Mouse (Mus musculus) regulatory T cell (primary cell): ENCODE measurements at regions not wholly inside any gene's neighbourhood (a gene's known extent, or its start where the extent isn't known, plus 50 kb on each side); places are given as distances from the start of the nearest gene placed in this dataset.

Experiments
- in situ Hi-C: fragments of 300-600 bp; cut with MboI, MseI; formaldehyde crosslinking; loops from one replicate; pipeline ENCODE4 v1.15.1; 2025; ENCODE audit warnings: high pct_unique_total_duplicates

DNA sequence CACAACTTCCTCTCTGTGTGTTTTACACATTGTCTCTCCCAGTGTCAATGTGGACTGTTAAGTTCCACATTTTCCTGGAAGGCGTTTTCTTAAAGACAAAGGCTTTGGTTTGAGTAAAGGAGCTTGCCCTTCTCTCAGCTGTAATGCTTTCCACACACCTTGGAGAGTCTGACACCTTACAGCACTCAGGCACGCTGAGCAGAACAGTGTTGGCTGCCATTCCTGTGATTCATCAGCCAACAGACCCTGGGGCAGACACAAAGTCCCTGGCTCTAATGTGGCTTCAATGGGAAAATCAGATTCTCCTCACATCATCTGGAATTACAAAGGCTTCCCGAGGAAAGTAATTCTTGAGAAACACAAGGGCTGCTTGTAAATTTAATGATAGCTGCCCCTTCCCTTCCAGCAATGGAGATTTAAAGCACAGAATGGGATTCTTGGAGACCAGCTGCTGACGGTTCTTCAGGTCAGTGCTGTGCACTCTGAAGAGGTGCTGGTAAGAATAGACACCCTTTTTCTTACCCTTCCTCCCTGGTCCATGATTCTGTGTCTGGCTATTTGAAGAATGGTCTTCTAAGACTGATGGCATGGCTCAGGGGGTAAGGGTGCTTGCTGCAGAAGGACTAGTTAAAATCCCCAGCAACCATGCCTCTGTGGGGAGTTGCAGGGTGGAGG lies 468.4 kb upstream of the Nr2f2 start:
- in situ Hi-C loops, result no loop called here

DNA sequence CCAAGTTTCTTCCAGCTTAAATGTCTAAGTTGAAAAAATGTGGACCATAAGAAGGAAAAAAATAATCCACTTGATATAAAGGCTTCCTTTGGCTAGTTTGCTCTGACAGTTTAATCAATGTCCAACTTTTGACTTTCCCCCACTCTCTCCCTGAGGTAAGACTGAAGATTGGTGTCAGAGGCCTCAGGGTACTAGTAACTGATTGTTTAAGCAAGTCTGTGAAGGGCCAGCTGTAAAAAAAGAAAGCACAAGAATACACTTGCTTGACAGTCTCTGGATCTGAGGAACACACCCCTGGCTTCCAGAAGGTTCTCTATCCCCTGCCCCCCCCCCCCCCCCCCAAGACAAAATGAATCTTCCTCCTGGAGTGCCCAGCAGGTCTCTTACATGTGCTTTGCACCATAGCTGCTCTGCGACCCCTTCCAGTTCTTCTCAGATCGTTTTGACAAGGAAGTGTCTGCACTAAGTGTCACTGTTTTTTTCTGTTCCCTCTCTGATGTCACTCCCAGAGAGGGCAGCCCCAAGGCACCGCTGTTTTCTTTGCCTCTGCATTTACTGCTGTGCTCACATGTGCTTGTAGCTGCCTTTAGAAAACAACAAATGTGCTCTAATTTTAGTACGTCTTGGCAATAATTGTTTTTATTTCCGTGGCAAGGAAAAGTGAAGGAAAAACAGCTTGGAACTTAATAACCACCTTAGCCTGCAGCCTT lies 462.1 kb upstream of the Nr2f2 start:
- in situ Hi-C loops, result no loop called here

DNA sequence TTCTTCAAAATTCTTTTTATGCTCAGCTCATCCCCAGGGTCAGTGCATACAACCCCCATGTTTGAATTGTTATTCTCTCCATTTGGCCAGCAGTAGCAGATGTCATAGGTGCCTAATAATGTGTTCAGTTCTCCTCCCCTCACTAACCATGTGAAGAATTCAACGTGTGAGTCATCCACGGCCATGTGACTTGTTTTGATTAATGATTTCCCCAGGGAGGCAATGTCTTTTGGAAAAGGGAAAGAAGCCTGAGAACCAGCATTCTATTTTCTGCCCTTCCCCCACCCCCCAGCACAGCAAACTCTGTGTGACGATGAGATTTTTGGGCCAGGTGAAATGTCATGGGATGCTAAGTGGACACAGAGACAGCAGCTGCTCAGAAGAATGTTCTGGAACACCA lies 459.5 kb upstream of the Nr2f2 start:
- in situ Hi-C loops, result no loop called here

DNA sequence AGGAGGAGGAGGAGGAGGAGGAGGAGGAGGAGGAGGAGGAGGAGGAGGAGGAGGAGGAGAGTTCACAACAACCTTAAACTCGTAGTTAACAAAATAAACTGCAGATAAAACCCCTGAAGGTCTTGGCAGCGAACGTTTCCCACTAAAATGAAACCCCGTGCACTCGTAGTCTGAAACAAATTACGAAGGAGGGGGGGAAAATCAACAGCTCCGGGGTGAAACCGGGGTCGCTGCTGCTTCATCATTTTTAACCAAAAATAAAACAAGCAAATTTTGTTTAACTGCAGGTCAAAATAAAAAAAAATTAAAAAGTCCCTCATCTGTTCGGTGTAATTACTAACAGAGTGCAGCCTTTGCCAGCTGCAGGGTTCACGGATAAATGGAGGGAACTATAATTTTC lies 456.5 kb upstream of the Nr2f2 start:
- in situ Hi-C loops, result no loop called here

DNA sequence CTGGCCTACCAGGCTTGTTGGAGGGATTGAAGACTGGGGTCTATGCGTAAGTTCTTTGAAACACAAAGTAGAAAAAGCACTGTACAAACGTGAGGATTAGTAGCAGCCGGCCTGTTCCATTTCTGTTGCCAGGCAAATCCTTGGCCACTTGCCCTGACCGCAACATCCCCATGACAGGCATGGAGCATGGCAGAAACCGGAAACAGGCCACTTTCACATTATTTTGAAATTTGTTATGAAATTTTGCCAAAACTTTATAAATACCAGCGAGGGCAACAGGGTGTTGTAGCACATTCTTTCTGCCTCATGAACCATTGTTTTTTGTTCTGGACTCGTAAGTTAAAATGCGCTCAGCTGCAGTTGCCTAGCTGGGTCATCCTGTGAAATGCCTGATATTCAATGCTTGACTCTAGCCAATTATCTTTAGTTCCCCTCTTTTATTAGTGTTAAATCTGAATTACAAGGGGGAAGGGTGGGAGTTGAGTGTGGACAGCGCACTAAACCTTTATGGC lies 455.8 kb upstream of the Nr2f2 start:
- in situ Hi-C loops, result no loop called here

DNA sequence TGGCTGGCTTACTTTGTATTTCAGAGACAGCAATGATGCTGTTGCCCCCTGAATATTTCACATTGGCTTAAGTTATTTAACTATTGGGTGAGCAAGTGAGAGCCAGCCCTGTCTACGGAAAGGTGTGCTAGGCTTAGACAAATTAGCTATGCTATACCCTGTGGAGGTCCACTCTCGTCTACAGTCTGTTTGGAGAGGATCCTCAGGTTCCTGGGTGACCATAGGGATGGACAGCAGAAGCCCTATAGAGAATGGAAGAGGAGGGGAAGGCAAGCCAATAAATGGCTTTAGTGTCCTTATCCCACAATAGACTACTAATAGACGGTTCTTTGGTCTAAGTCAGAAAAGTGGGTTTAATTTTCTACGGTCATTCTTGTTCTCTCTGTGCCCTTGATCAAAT lies 455.3 kb upstream of the Nr2f2 start:
- in situ Hi-C loops, result no loop called here

DNA sequence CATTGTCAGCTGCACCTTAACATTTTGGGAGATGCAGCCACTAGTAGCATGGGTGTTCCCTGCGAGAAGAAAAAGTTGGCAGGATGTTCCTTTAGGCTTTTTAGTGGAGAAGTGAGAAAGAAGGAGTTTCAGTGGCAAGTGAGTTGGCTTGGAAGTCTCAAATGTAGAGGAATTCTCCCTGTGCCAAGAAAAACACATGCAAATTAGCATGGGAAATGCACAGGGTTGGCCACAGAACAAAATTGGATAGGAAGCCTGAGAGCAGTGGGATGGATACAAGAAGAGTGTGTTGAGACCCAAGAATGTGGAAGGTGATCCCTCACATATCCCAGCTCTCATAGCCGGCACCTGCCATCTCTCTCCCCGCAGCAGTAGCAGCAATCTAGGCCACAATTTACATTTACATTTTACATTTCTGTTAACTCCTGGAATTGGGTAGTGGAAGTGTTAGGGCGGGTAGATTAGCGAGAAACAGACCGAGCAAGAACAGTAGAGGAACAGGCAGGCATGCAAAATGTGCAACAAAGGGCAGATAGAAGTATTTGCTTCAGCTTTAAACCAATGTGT lies 450.9 kb upstream of the Nr2f2 start:
- in situ Hi-C loops, result no loop called here

DNA sequence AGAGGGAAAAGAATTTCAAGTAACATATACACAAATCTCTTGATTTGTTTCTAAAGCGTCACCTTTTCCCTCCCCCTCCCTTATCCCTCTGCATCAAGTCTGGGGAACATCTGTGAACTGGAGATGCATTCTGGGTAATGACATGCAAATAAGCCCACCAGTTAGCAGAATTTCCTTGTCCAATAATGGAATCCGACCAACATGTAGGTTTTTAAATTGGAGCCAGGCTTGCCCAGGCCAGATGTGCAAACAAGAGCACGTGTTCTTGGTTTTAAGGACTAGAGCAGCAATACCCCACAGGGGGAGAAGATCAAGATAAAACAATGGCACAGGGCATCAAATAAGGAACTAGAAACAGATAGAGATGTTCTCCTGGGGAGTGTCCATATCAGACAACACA lies 447.9 kb upstream of the Nr2f2 start:
- in situ Hi-C loops, result no loop called here

DNA sequence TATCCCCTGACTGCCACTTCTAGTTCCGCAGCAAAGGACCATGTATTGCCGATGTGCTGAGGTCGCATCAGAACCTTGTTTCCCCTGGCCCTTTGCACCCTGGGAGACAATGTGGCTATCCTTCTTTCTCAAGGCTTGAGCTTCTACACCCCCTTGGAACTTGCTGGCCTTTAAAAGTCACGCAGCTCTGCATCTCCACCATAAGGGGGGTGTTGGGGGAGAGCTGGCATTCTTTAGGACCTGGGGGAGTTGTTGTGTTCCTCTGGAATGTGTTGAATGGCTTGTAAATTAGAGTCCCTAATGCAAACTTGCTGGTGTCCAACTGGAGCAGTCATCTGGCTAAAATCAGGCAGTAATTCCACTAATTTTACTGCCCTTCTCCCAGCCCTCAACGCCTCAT lies 446.6 kb upstream of the Nr2f2 start:
- in situ Hi-C loops, result no loop called here

DNA sequence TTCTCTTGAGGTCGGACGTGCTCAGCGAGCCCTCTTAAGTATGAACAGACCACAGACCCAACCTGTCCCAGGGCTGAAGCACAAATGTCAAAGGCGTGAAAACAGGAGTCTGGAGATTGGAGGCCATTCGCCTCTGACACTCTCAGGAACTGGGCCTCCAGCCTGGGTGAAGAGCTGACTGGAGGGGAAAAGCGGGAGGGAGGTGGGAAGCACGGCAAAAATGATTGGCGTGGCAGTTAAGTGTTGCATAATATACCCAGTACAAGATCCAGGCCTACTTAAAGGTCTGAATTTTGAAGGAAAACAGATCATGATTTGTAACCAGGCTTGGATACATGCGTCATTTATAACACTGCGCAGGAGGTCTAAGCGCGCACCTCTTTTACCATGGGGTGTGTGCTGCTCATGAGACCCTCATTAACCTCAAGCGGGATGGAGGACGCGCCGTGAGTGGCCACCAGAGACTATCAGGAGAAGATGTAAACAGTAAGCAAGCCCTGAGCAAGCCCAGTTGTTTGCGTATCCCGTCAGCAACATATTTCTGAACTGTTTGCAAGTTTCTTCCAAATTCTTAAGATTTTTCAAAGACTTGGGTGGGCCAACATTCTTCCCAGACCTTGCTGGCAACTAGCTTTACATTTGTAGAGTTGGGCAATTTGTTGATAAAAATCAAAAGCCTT lies 444.0 kb upstream of the Nr2f2 start:
- in situ Hi-C loops, result no loop called here

DNA sequence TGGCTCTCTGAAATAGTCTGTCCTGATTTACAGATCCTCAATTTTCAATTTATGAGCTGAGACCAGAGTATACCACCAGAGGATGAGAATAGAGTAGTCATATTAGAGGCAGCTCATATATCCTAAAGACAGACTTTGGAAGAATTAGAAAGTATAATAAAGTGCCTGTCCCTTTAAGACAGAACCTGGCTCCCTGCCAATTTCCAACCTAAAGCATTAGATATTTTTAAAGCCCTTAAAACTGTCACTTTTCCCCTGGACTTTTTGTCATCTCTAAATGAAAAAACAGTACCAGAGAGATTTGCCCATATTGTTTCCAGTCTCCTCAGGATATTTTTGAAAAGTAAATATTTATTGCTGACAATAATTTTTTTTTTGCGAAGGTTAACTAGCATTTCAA lies 437.7 kb upstream of the Nr2f2 start:
- in situ Hi-C loops, result no loop called here

DNA sequence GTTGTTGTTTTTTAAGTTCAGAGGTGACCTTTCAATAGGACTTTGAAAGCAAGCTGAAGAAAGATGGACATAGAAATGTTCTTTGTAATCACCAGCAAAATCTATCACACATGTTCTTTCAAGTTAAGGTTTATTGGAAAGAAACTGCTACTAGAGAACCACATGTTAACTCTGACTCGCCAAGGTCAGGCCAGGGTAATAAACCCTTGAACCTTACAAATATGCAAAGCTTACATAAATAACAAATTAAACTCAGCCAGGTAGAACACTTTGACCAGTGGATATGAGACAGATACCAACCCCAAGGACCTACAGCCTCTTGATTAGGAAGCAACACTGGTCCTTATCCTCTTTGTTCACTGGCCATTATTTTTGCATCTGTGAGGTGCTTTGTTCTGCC lies 433.4 kb upstream of the Nr2f2 start:
- in situ Hi-C loops, result no loop called here

DNA sequence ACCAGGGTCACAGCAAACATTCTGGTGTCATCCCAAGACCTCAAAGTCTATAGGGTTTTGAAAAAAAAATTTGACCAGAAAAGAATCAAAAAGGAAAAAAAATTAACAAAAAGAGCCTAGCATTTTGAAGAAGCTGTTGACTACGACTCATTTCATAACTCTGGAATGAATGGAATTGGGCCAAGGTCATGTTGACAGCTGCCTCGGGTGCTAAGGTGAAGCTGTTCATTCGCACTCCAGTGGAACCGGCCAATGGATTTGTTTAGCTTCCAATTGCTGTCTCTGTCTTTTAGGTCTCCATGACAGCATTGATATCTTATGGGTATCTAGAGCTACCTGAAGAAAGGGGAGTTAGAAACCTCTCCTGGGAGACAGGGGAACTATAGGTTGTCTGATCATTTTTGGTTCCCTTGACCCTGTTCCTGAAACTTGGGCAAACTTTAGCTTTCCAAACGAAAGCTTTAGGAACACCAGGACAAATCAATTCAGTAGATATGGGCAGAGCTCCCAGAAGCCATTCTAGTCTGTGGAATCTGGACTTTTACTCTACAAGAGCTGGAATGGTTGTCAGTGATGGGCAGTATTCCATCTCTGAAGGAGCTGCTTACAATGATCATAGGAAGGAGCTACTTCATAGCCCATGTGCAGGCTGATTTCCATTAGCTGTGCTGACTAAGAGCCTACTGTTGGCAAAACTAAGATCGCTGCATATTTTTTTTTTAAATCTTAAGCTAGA lies 432.7 kb upstream of the Nr2f2 start:
- in situ Hi-C loops, result no loop called here

DNA sequence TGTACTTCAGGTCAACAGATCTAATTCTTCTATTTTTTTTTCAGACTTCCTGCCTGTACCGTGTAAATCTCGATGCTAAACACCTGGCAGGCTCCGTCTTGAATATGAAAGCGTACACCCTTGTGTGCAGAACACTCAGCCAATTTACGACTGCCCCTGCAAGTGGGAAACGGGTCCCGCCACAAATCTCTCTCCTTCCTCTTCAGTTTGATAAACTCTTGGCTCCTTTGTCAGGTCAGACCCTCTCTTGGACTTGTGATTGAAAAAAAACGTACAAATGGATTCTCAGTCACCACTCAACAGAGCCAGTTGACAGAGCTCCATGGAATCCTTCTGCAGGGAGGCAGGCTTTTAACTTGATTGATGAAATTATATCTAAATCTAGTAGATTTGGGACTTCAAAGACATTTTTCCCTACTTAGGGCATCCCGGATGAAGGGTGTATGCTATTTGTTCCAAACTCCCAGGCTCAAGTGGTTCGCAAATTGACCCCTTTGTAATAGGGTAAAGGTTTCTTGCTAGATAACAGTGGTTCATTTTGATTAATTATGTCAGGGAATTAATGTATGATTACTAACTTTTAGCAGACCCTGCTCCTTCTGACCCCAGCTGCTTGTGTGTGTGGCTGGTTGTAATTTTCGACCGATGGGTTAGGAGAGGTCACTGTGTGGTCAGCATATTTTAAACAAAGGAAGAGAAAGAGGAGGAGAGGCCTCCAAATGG lies 429.7 kb upstream of the Nr2f2 start:
- in situ Hi-C loops, result no loop called here

DNA sequence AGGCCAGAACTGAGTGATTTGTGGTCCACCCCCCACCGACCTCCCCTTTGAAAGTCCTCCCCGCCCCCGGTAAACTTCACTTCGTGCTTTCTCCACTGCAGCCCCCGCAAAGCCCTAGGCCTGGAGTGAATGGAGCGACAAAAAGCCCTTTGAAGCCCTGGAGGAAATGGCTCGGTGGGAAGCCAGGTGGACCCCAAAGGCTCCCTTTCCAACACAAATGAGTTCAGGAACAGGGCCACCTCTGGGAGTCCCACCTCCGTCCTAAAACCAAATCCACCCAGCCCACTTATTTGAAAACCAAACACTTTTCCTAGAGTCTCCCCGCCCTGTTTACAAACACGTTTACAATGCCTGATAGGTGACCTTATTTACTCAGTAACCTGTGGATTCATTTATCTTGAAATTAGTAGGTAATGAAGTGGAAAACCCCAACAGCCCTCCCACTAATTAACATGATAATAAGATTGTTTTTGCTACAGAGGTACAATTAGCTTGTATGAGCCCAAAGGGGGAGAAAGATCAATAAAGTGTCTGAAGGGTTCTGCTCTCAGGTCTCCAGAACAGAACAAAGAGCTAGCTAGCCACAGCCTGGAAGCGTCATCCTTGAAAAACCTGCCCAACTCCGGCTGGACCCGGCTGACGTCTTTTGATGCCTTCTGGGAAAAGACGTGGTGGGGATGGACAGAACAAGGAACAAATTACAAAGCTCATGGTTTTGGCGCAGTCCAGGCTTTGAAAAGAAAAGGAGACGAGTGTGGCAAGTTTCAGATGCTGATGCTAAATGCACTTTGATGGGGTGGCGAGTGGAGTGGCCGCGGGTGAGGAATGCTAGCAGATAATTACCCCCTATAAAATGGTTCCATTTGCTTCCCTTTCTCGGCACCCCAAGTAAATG lies 422.6 kb upstream of the Nr2f2 start:
- in situ Hi-C loops, result no loop called here

DNA sequence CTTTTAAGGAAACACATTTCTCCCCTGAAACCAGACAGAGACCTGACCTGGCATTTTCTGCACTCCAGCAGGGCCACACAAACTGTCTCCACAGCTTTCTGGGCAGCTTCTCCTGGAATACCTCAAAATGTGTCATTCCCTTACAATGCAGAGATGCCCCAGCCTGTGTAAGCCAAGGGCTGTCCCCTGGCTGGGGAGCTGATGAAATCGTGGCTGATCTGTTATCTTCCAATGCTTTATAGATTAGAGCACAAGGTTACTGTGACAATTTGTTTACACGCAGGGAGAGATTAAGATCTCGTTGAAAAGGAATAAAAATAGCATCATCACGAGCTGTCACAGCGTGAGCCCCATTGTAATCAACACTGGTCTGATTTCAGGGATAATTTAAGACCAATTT lies 421.4 kb upstream of the Nr2f2 start:
- in situ Hi-C loops, result no loop called here

DNA sequence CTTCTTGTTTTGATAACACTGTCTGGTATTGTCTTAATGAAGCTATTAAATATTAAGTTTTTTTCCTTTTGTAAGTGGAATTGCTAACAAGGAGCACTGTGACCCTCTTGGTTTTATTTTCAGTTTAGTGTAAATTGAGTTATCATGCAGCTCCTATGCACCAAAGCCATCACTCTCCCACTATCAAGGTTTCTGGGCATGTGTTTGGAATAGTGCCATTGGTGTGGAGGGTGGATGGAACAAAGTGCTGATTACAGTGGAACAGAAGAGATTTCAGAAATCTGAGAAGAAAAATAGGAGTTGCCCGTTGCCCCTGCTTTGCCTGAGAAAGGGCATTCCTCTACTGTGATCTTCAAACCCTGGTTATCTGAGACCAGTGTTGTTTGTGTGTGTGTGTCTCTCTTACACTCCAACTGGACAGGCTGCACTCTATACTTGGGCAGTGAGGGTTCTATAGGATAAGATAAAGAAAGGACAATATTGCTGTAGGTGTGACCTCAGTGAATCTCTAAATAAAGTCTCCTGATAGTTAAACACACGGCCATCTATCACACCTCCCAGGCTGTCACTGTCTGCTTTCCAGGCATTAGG lies 414.3 kb upstream of the Nr2f2 start:
- in situ Hi-C loops, result no loop called here

DNA sequence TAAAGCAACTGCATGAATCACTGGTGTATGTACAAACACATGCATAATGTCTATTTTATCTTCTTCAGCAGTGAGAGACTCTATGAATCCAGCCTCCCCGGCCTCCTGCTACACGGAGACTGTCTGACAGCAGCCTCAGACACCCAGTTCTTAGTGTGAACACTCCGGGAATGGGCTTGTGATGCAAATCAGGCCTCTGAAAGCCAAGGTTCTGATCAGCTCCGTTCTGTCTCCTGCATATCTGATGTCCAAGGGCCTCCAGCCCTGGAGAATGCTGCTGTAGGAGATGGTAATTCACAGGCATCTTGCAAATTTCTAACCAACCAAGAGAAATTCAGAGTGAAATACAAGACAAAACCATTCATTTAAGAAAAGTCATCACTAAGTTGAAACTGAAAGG lies 411.2 kb upstream of the Nr2f2 start:
- in situ Hi-C loops, result no loop called here

DNA sequence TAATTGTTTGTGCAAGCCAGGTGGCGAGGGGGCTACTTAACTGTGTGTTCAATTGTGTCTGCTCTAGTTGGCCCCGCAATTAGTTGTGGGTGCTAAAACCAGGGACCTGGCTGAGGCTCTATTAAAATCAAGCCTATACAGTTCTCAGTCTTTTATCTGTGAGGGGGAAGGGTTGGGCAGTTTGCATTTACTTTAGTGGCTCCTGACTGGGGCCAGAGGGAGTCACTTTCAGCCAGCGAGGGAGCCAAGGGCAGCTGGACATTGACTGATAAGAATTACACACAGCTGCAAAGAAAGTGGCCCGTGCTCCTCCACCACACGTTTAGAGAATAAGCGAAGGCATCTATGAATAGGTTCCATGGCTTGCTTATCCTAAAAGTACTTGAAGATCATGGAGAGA lies 403.1 kb upstream of the Nr2f2 start:
- in situ Hi-C loops, result no loop called here

DNA sequence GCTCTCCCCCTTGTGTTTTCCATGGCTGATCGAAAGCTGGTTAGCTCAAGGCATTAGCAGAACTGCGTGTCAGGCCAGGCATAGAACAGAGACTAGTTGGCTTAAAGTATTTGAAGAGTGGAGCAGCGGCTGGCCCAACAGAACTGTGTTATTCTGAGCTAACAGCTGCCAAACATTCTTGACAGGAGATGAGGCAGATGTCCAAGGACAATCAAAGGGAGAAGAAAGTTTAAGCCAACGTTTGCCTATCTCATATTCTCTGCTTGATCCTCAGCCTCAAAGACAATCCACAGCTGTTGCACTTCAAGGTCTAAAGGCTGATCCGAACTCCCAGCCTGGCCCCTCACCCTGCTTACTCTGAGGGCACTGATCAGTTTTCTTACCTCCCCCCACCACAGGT lies 401.2 kb upstream of the Nr2f2 start:
- in situ Hi-C loops, result no loop called here
